Mouse (Mus musculus) CH12F3 (cell line): ENCODE results near the gene Prr13.

Experiments used
- in situ Hi-C: fragments of 300-500 bp; cut with MboI; formaldehyde crosslinking; loops from 2 replicates; pipeline ENCODE4 v1.14.3; 2020; ENCODE audit warnings: low sequenced_read_pairs

Gene Prr13

DNA sequence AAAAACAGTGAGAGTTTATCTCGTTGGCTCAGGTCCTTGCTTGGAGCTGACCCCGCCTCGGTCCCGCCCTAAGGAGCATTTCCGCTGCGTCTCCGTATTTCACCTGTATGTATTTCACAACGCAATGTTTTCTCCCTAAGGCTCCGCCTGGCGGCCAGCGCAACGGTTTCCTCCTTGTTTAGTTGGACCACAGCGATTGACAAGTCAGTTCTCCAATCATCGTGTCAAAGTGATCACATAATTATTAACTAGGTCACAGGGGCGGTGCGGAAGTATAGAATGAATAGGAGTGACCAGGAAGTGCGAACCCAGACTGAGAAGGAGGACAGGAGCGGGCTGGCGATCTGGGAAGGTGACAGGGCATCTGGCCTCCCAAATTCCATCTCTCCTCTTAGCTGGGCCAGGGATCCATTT is at the start of gene Prr13:
Gene Prr13 (plus strand): TSS at position 125 of the 414 bp plus-strand sequence.
- in situ Hi-C loops = no loop called here

- in situ Hi-C loops = no loop called here
Observed at GRCm38 (mm10) chr15:102409286-102409685, 49.5 kb upstream of the Prr13 start.

DNA sequence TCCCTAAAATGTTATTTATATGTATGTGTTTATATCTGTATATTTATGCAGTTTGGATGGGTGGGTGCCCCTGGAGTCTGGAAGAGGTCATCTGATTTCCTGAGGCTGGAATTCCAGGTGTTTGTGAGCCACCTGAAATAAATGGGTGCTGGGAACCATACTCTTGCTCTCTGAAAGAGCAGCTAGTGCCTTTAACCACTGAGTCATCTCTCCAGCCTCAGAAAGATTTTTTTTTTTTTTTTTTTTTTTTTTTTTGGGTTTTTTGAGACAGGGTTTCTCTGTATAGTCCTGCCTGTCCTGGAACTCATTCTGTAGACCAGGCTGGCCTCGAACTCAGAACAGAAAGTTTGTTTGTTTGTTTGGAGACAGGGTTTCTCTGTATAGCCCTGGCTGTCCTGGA is 47.8 kb upstream of the Prr13 start:
- in situ Hi-C loops = no loop called here

DNA sequence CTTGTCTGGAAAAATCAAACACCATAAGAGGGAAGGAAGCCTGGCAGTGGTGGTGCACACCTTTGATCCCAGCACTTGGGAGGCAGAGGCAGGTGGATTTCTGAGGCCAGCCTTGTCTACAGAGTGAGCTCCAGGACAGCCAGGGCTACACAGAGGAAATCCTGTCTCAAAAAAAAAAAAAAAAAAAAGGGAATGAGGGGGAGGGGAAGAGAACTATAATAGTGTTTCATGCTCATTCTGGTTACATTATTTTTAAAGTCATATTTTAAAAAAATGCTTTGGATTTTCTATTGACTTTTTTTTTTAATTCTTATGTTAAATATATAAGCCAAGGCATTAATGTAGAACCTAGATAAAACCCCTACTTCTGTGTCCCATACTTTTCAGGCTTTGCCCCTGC is 45.1 kb upstream of the Prr13 start:
- in situ Hi-C loops = no loop called here

DNA sequence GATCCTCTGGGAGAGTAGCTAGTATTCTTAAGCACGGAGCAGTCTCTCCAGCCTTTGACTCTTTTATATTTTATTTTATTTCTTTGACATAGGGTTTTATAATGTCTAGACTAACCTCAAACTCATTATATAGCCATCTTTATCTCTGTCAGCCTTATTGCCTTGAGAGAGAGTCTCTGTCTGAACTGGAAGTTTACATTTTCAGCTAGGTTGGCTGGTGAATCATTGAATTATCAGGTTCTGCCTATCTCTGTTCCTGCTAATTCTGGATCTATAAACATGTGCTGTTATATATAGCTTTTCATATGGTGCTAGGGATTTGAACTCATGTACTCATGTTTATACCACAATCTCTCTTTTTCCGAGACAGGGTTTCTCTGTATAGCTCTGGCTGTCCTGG is 41.3 kb upstream of the Prr13 start:
- in situ Hi-C loops = no loop called here

DNA sequence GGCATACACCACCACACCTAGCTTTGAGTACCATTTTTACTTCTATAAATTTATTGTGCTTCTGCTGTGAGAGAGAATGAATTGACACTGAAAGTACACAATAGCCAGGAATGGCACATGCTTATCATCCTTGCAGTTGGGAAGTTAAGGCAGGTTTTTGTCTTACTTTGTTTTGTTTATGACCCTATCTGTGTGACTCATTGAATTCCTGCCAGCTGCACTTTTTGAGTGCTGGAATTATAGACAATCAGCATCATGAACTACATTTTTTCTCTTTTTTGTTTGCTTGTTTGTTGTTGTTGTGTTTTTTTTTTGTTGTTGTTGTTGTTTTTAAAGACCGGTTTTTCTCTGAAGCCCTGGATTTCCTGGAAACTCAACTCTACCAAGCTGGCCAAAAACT is 37.8 kb upstream of the Prr13 start:
- in situ Hi-C loops = no loop called here

DNA sequence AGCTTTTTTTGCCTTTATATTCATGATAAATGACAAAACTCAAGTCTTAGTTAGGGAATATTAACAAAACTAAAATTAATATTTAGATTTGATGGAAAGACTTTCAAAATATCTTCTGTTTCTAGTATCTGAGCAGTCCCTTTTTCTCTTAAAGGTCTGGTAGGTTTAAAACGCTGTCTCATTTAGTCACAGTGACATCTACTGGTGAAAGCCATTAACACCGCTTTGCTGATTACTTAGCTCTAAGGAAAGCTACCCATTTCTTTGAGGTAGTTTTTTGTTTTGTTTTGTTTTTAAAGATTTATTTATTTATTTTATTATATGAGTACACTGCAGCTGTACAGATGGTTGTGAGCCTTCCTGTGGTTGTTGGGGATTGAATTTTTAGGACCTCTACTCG is 37.4 kb upstream of the Prr13 start:
- in situ Hi-C loops = no loop called here

DNA sequence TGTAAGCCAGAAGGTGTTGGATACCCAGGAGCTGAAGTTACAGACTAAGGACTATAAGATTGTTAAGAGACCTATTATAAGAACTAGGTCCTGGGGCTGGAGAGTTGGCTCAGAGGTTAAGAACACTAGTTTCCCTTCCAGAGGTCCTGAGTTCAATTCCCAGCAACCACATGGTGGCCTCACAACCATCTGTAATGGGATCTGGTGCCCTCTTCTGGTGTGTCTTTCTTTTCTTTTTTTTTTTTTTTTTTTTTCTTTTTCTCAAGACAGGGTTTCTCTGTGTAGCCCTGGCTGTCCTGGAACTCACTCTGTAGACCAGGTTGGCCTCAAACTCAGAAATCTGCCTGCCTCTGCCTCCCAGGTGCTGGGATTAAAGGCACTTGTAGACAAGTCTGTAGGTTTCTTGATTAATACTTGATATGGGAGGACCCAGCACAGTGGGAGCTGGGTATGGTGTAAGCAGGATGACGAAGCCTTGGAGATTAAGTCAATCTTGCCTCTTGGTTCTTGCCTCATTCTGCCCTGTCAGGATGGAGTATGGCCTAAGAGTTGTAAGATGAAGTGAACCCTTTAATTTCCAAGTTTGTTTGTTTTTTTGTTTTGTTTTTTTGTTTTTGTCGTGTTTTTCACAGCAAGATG is 35.1 kb upstream of the Prr13 start:
- in situ Hi-C loops = no loop called here

DNA sequence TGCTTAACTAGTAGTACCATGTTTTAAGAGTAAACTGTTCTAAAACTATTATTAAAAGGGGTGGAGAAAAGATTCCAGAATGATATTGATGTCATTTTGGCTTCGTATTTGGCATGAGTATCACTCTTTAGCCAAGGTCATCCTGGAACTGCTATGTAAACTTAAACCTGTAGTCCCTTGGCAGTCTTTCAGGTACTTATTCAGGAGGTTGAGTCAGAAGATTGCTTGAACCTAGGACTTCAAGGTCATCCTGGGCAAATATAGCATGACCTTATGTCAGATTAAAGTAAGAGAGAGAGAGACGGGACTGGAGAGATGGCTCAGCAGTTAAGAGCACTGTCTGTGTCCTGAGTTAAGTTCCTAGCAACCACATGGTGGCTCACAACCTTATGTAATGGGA is 34.2 kb upstream of the Prr13 start:
- in situ Hi-C loops = no loop called here

DNA sequence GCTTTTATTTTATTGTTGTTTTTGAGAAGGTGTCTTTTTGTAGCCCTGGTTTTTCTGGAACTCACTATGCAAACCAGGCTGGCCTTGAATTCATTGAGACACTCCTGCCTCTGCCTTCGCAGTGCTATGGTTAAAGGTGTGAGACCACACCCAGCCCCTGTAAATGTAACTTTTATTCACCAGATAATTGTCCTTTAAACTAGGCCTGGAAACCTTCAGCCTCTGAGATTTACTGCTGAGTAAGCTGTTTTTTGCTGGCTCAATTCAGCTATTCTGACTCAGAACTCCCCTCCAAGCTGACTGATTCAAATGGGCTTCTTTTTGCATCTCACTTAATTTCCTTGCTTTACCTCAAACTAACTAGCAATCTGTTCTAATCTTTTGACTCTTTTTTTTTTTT is 31.9 kb upstream of the Prr13 start:
- in situ Hi-C loops = no loop called here

DNA sequence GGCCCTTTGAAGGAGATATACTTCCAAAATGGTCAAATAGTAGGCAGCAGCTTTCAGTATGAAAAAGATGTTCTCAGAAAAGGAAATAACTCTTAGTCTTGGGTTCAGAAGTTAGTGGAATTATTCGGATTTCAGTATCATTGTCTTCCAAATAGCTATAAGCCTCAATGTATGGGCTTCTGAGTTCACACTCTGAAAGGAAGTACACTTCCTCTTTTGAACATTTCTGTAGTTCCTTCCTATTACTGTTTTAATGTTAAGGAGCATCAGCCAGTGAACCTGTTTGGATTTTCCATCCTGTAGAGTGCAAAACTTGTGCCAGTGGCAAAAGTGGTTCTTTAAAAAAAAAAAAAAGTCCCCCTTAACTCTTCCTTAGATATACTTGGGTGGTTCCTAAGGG is 26.8 kb upstream of the Prr13 start:
- in situ Hi-C loops = no loop called here

GRCm38 (mm10) chr15:102433173-102433572 is 25.7 kb upstream of the Prr13 start:
- in situ Hi-C loops = no loop called here

DNA sequence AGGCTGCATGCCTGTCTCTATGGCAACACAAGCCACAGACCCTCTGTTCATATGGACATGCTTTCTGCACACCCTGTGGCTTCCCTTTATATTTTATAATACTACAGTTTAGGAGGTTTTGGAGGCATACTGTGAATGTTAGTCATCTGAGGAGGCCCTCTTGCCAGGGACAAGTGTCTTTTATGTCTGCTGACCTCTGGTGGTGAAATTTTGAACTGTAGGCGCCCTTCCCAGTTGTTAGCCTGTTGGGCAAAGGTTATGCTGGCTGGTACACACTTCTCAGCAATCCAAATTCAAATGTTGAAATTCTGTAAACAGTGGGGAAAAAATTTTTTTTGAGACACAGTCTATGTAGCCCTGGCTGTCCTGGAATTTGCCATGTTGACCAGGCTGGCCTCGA is 16.3 kb upstream of the Prr13 start:
- in situ Hi-C loops = no loop called here

- in situ Hi-C loops = no loop called here
Observed at GRCm38 (mm10) chr15:102445146-102445545, 13.7 kb upstream of the Prr13 start, which contains the start of gene Amhr2. Amhr2 (plus strand) TSS chr15:102445367.

GRCm38 (mm10) chr15:102446448-102446847 is 12.4 kb upstream of the Prr13 start:
- in situ Hi-C loops = no loop called here

- in situ Hi-C loops = no loop called here
Observed at GRCm38 (mm10) chr15:102449366-102449765, 9.5 kb upstream of the Prr13 start.

DNA sequence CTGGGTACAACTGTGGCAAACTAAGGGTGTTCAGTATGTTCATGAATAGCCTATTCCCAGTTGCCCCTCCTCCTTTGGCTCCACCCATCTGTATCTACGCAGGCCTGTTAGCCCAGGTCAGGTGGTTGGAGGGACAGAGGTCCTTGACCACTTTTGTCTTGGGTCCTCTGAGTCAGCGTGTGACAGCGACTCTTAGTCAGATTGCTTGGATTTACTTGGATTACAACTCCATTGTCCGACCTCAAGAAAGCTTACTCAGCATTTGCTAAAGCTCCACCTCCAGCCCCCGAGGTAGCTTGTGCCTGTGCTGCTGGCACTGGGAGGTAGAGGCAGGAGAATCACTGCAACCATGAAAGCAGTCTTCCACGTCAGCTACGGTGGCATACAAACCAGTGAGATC is 7.9 kb upstream of the Prr13 start:
- in situ Hi-C loops = no loop called here

DNA sequence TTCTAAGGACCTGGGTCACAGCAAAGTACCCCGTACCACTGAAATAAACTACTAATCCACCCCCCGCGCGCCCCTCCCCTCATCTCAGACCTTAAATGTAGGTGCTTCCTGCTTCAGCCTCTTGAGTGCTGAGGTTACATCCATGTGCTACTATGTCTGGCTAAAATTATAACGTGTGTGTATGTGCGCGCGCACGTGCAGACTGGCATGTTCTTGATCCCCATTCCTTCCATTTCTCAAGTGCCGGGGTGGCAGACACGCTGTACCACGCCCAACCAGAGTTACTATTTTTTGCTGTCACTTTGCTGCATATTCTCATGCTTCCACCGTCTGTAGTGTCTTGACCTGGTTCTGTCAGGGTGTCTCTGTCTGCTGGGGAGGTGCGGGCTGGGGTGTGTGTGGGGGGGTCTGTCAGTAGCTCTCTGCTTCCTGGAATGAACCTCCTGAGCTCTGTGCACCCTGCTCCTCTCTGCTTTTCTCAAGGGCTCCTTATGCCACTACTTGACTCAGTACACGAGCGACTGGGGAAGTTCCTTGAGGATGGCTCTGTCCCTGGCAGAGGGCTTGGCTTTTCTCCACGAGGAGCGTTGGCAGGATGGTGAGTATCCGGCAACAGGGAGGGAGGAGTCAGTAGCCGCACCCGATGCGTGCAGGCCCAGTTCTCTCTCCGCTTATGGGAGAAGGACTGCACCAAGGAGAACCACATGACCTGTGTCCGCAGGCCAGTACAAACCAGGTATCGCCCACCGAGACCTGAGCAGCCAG is 7.0 kb upstream of the Prr13 start:
- in situ Hi-C loops = no loop called here

- in situ Hi-C loops = no loop called here
Observed at GRCm38 (mm10) chr15:102455993-102456392, 2.8 kb upstream of the Prr13 start.

DNA sequence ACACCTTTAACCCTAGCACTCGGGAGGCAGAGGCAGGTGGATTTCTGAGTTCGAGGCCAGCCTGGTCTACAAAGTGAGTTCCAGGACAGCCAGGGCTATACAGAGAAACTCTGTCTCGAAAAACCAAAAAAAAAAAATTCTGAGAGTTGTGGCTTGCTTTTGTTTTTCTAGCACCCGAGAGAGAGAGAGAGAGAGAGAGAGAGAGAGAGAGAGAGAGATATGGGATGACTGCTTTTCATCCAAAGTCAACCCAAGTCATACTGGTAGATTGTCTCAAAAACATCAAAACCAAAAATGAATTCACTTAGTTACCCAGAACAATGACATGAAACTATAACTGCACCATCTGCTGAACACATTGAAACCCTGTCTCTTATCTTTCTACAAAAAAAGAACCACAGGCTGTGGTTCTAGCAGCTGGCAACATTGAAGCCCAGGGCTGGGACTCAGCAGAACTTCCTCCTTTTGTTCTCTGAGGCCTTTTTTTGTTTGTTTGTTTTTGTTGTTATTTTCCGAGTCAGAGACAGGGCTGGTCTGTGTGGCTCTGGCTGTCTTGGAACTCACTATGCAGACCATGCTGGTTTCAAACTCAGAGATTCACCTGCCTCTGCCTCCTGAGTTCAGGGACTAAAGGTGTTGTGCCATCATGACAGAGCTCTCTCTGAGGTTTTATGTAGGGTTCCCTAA is 635 bp upstream of the Prr13 start:
- in situ Hi-C loops = no loop called here

DNA sequence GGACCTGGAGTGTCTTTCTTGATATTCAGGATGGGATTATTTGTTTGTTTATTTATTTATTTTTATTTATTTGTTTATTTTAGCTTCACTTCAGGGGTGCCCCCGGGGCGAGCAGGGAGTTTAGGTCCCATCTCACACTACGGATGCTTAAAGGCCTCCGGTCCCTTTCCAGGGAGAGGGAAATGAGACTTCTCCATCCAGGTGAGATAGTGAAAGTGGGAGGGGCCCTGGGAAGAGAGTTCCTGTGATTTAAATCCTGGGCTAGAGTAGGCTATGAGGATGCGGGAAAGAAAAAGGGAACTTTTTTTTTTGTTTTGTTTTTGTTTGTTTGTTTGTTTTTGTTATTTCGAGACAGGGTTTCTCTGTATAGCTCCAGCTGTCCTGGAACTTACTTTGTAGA is 553 bp downstream of the Prr13 start:
- in situ Hi-C loops = no loop called here

DNA sequence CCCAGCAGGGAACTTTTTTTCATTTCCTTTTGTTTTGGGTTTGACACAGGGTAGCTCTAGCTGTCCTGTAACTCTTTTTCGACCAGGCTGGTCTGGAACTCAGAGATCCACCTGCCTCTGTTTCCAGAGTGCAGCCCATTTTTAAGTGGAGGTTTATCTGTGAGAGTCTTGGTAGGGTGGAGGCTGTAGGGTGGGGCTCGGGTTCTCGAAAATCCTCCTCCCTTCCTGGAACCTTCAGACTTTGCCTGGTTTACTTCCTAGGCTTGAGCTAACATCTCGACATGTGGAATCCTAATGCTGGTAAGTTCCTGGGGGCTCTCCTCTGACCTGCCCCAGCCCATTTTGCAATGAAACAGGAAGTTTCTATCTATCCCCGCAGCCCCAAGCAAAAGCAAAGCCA is 1.0 kb downstream of the Prr13 start:
- in situ Hi-C loops = no loop called here
